Mouse (Mus musculus): Measurements from ENCODE around the gene Cdh13.

GRCm38 (mm10) chr8:118477587-118477986 lies 194.1 kb downstream of the Cdh13 start:
- TF ChIP-seq POLR2A (IDR thresholded peaks at IDR 0.05; ENCODE audit: borderline replicate concordance, extremely low read depth, low read depth, low read length) (no peak), CTCF (IDR thresholded peaks at IDR 0.05; ENCODE audit: insufficient read depth, low read length) (no peak)
